Mouse (Mus musculus) spleen, postnatal 0 days (tissue): ENCODE results near the gene Slc35f2. TPM values are rescaled to one million over a fixed set of nuclear protein-coding genes. Genes with fewer than 3 reads are reported as not detected.

Experiments
- polyA plus RNA-seq: library from polyadenylated mRNA; unstranded; fragments of >200 nt; fragmentation: Nextera tagmentation; extraction: Ambion mirVana; gene quantifications from 2 replicates; pipeline ENCODE4 v1.2.1, GENCODE M21; 2015

Slc35f2 gene
- 1.2 and 1.4 TPM in 2 replicates for polyA plus RNA-seq

DNA sequence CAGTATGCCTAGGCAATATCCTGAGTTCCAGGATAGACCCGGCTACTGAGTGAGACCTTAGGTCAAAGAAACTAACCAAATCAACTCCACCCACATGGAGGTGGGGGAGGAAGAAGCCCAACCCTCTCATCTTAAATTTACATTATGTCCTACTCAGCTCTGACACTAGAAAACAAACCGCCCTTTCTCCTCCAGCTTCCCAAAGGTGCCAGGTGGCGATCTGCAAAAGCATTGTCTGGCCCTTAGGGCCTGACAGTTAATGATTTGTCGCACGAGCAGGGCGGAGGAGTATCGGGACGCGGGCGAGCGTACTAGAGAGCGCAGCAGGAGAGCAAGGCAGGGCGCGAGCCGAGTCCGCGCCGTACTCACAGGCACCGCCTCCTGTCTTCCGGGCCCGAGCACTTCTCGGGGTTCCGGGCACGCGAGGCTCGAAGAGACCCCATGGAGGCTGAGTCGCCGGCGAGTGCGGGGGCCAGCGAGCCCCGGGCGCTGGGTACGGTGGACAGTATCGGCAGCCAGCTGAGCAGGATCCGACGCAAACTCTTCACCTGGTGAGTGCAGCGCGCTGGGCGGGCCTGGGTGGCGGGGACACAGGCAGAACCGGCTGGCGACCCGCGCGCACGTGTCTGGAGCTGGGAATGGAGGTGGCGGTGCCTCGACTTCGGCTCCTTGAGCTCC lies at the start of gene Slc35f2:
TSS of gene Slc35f2 (plus strand) at position 195 of the 678 bp plus-strand sequence.

DNA sequence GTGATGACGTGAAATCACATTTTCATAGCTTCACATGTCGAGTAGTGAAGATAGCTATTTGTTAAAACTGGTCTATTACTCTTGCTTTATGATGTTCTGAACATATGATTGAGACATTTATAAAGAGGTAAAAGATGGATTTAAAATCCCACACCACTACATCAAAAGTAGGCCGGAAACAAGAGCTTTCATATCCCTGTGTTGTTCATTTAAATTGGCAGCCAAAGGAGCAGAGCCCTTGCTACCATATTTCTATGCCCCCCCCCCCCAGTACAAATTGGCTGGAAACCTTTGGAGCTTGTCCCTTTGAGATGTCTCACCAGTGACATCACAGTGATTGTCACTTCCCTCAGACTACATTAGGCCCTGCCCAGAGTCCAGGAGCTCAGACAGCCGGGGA lies 78.5 kb downstream of the Slc35f2 start, which contains the start of gene Sln:
TSS of gene Sln (plus strand) at position 301 of the 400 bp plus-strand sequence.

Other genes with a start within 250 kb of the Slc35f2 start
- gene Atm, start 234.8 kb upstream of the Slc35f2 start, polyA plus RNA-seq = 7.4 and 8.1 TPM in 2 replicates
- gene Npat, start 234.5 kb upstream of the Slc35f2 start, polyA plus RNA-seq = 8.1 and 9.0 TPM in 2 replicates
- 50.8 and 56.1 TPM in 2 replicates for gene Acat1, start 161.2 kb upstream of the Slc35f2 start, polyA plus RNA-seq
- 16.7 and 16.9 TPM in 2 replicates for gene Cul5, start 101.5 kb upstream of the Slc35f2 start, polyA plus RNA-seq
- gene Rab39, start 65.3 kb upstream of the Slc35f2 start, polyA plus RNA-seq = 1.0 and 1.1 TPM in 2 replicates
- gene Sln, start 78.6 kb downstream of the Slc35f2 start, polyA plus RNA-seq = 0.32 TPM in 2 replicates
- gene Elmod1, start 203.8 kb downstream of the Slc35f2 start, polyA plus RNA-seq = not detected in 2 replicates